Mouse (Mus musculus) heart, embryonic 11.5 days (tissue): ENCODE measurements at regions not wholly inside any gene's neighbourhood (a gene's known extent, or its start where the extent isn't known, plus 50 kb on each side); places are given as distances from the start of the nearest gene placed in this dataset.

Source experiments
- ATAC-seq: fragments of 200-750 bp; cut with Nextera tagmentation; replicated peaks from 2 replicates; pipeline ENCODE4 v1.8.0; 2017; ENCODE audit warnings: moderate library complexity; ENCODE audit not compliant: insufficient number of reproducible peaks, low FRiP score, low TSS enrichment
- H3K27ac ChIP-seq: fragments of 300-500 bp; sonication (generic); 2 replicates; pipeline ENCODE4 v1.5.1; 2014; ENCODE audit warnings: mild to moderate bottlenecking, low read depth, low read length
- H3K27me3 ChIP-seq: fragments of 300-500 bp; sonication (generic); 2 replicates; pipeline ENCODE4 v1.6.1; 2014; ENCODE audit warnings: mild to moderate bottlenecking, low read length, mixed read lengths; ENCODE audit not compliant: control insufficient read depth, insufficient read depth
- H3K36me3 ChIP-seq: fragments of 300-500 bp; sonication (generic); 2 replicates; pipeline ENCODE4 v1.6.1; 2014; ENCODE audit warnings: mild to moderate bottlenecking, low read length, moderate library complexity, mixed read lengths; ENCODE audit not compliant: control insufficient read depth, insufficient read depth
- H3K4me1 ChIP-seq: fragments of 300-500 bp; sonication (generic); 2 replicates; pipeline ENCODE4 v1.6.1; 2014; ENCODE audit warnings: low read length; ENCODE audit not compliant: control insufficient read depth, insufficient read depth
- H3K4me2 ChIP-seq: fragments of 300-500 bp; sonication (generic); 2 replicates; pipeline ENCODE4 v1.6.1; 2014; ENCODE audit warnings: mild to moderate bottlenecking, moderate library complexity
- H3K4me3 ChIP-seq: fragments of 300-500 bp; sonication (generic); 2 replicates; pipeline ENCODE4 v1.5.1; 2014; ENCODE audit warnings: low read depth, low read length
- H3K9ac ChIP-seq: fragments of 300-500 bp; sonication (generic); 2 replicates; pipeline ENCODE4 v1.6.1; 2014; ENCODE audit warnings: mild to moderate bottlenecking, low read depth, low read length, moderate library complexity
- H3K9me3 ChIP-seq: fragments of 300-500 bp; sonication (generic); replicated peaks from 2 replicates; pipeline ENCODE4 v1.6.1; 2016; ENCODE audit warnings: low read length; ENCODE audit not compliant: control insufficient read depth
- WGBS: fragments of 180-500 bp; shearing (Covaris S2); extraction: QIAGEN DNeasy Blood & Tissue Kit; methylation state at CpG from one replicate; pipeline ENCODE4 v1.1.7; 2014; ENCODE audit not compliant: insufficient replicate concordance; 5-methylcytosine and 5-hydroxymethylcytosine counted together

DNA sequence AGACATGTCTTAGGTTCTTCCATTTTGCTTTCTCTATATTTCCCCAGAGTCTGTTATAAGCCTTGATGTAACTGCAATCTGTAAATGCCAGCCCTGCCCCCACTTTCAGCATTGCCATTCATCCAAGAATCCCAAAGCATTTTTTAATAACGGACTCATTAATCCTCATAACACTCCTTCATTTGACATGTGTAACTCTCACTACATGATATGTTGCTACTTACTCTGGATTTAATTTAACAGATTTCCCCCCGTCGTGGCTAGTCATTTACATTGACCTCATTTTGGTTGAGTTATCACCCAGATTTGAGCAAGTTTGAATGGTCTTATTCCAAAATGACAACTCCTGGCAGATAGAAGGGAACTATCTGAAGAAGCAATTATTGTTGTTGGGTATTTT is 116.2 kb upstream of the Npvf start:
- Histone ChIP-seq H3K4me1 (no peaks in the 10 kb centered on the region), H3K4me2 (no peak overlapping the region), H3K36me3 (no peaks in the 10 kb centered on the region), H3K27me3 (no peaks in the 10 kb centered on the region), H3K27ac (no peak overlapping the region), H3K4me3 (no peak overlapping the region), H3K9me3 (no peaks in the 10 kb centered on the region), H3K9ac (no peak overlapping the region)
- no peak for ATAC-seq
- WGBS = 82% methylated on average over 3 of the region's 3 CpGs

DNA sequence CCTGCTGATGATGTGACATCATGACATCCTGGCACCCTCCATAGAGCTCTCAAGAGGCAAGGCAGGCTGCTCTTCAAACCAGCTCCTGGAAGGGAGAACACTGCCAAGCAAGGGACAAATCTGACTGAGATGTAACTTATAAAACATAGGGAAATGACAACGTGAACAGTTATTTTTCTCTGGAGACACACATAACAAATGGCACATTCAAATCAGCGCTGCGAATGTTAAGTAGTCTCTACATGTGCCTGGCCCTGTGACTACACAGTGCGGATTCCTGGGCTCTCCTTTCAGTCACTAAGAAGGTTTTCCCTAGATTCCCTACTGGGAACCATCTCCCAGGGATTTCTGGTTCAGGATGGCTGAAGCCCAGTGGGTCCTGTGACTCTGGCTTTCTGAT is 121.4 kb upstream of the Npvf start:
- ATAC-seq = no peak

DNA sequence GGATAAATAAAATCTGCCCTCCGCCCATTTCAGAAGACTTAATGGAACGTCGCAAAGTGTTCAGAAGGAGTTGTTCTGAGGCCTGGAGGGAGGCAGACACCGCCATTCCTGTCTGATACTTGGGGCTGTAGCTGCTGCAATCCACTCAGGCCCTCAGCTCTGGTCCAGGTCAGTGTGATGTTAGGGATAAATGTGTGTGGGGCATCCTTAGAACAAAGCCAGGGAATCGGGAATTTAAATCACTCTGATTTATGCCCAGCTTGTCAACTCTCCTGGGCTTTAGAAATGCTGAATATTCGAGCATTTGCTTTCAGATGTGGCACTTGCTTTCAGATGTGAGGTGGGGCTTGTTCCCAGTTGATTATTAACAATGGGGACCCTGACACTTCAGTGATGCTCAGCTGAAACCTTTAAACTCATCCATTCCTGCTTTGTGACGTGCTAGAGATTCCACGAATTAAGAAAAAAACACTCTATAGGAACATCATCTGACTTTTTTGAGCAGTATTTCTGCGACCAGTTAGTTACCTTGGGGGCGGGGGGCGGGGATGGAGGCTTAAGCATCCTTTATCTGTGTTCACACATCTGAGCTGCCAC is 122.1 kb upstream of the Npvf start:
- no peak overlapping the region for H3K27ac ChIP-seq
- no peak overlapping the region for H3K4me2 ChIP-seq
- H3K36me3 ChIP-seq = no peaks in the 10 kb centered on the region
- no peaks in the 10 kb centered on the region for H3K9me3 ChIP-seq
- no peak overlapping the region for H3K4me3 ChIP-seq
- ATAC-seq = no peak
- H3K9ac ChIP-seq = no peak overlapping the region
- H3K27me3 ChIP-seq = no peaks in the 10 kb centered on the region
- H3K4me1 ChIP-seq = peaks cover 4% of the 10 kb centered on the region
- 69% methylated on average over 11 of the region's 11 CpGs for WGBS

More for the DNA sequence above, 121.4 kb upstream of the Npvf start:
- Histone ChIP-seq H3K9ac (no peak overlapping the region), H3K36me3 (no peaks in the 10 kb centered on the region), H3K27me3 (no peaks in the 10 kb centered on the region), H3K4me1 (peaks cover 4% of the 10 kb centered on the region), H3K27ac (no peak overlapping the region), H3K4me2 (no peak overlapping the region), H3K9me3 (no peaks in the 10 kb centered on the region), H3K4me3 (no peak overlapping the region)
- WGBS = 89% methylated on average over 4 of the region's 4 CpGs

DNA sequence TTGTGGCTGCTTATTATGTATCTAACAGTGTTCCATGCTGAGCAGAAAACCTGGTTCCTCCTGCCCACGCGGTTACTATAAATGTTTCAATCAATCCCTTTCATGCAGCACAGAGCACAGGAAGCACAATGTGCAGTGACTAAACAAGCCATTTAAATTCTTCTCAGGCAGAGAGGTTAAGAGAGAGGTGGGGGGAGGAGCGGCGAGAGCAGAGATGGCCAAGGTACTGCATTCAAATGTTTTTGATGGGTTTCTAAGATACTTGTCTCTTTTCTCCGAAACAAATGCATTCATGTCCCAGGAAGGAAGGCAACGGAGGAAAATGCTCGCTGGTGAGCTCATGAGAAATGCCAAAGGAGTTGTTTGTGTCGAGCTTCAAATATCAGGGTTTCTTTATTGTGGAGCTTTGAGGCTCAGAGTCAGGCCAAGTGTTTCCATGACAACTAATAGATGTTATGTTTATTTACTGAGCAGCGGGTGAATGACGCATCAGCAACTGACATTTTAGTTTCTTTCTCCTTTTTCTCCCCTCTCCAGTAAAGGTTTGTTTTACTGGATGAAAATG is 122.8 kb upstream of the Npvf start:
- Histone ChIP-seq H3K9ac (0 out of 2 replicates have a peak overlapping the region, but pooled peaks have one; percentile 5), H3K27me3 (no peaks in the 10 kb centered on the region), H3K4me2 (peak overlapping the region; percentile 31), H3K4me3 (no peak overlapping the region), H3K4me1 (peaks cover 4% of the 10 kb centered on the region), H3K9me3 (no peaks in the 10 kb centered on the region), H3K27ac (no peak overlapping the region), H3K36me3 (no peaks in the 10 kb centered on the region)
- 27% methylated on average over 10 of the region's 10 CpGs for WGBS
- ATAC-seq = no peak

DNA sequence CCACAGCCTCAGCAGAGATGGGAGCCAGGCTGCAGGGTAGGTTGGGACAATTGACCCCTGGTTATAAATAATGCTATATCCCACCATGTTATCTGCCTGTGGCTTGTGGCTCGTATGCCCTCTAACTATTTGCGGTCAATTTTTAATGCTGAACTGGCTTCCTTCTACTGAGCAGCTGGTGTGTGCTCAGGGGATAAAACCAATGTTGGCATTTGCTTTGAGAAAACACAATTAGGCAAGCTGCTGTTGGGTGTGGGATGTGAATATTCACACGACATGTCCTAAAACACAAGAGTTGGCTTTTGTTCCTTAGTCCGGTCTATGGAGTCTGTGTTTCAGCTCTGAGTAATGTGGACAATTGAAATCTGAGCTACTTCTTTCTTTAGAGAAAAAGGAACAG is 123.6 kb upstream of the Npvf start:
- ATAC-seq = no peak
- Histone ChIP-seq H3K27ac (no peak overlapping the region), H3K36me3 (no peaks in the 10 kb centered on the region), H3K9me3 (no peaks in the 10 kb centered on the region), H3K4me1 (peaks cover 4% of the 10 kb centered on the region), H3K9ac (no peak overlapping the region), H3K4me2 (no peak overlapping the region), H3K4me3 (no peak overlapping the region), H3K27me3 (no peaks in the 10 kb centered on the region)
- 84% methylated on average over 4 of the region's 4 CpGs for whole genome bisulfite sequencing

DNA sequence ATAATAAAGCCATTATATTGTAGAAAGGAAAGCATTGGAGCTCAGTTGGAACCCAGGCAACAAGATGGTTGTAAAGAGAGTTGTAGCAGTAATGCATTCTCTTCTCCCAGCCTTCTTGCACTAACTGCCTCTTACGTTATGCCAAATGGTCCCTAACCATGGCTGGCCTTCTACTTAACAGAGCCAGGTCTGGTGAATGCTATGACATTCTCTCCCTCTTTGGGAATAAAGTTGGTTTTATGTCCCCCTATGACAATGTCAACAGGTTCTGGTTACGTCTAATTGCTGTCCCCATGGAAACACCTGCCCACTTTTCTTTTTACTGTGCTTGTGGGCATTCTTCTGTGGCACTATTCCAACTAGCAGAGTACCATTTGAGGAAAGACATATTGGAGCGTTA is 126.4 kb upstream of the Npvf start:
- Histone ChIP-seq H3K9ac (no peak overlapping the region), H3K4me1 (peaks cover 4% of the 10 kb centered on the region), H3K27me3 (no peaks in the 10 kb centered on the region), H3K36me3 (no peaks in the 10 kb centered on the region), H3K9me3 (no peaks in the 10 kb centered on the region), H3K4me3 (no peak overlapping the region), H3K4me2 (no peak overlapping the region), H3K27ac (no peak overlapping the region)
- 71% methylated on average over 3 of the region's 3 CpGs for WGBS
- no peak for ATAC-seq

DNA sequence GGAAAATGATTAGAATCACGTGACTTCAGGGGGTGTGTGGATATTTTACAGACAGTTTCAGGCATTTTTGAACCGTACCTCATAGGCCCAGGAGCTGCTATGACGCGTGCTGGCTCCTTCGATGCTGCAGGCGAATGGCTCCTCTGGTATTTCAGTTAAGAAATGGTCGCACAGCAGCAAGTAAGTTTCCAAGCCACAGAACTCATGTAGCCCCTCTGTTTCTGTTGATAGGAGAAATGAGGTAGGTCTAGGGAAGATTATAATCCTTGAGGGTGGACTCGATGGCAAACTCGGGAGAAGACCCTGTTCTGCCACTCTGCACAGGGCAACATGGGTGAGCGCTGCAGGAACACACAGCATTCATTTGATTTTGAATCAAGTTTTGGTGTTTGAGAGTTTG is 127.0 kb upstream of the Npvf start:
- Histone ChIP-seq H3K9me3 (no peaks in the 10 kb centered on the region), H3K27me3 (no peaks in the 10 kb centered on the region), H3K4me2 (no peak overlapping the region), H3K4me3 (no peak overlapping the region), H3K36me3 (no peaks in the 10 kb centered on the region), H3K27ac (no peak overlapping the region), H3K9ac (no peak overlapping the region), H3K4me1 (peaks cover 4% of the 10 kb centered on the region)
- no peak for ATAC-seq
- 84% methylated on average over 10 of the region's 10 CpGs for WGBS

DNA sequence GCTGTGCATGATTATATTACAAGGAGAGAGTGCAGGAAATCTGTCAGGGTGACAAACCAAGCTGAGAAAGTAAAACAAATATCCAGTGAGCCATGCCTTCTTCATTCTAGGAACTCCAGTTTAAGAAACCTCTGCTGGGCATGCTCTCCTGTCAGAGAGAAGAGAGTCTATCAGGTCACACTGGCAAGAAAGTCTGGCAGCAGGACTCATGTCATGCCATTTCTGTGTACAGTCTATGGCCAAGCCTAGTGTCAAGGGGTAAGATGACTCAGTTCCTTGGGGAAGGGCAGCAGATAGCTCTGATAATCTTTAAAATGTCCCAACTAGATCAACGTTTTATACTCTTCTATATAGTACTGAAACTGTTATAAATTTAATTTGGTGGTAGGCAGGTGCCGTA is 128.0 kb upstream of the Npvf start:
- 0 out of 2 replicates have a peak, but pooled peaks cover under 1% of the 10 kb centered on the region for H3K9me3 ChIP-seq
- H3K4me2 ChIP-seq = no peak overlapping the region
- no peak overlapping the region for H3K9ac ChIP-seq
- no peak for ATAC-seq
- no peaks in the 10 kb centered on the region for H3K4me1 ChIP-seq
- no peaks in the 10 kb centered on the region for H3K36me3 ChIP-seq
- no peaks in the 10 kb centered on the region for H3K27me3 ChIP-seq
- no peak overlapping the region for H3K27ac ChIP-seq
- WGBS = 78% methylated on average over 2 of the region's 2 CpGs
- no peak overlapping the region for H3K4me3 ChIP-seq

DNA sequence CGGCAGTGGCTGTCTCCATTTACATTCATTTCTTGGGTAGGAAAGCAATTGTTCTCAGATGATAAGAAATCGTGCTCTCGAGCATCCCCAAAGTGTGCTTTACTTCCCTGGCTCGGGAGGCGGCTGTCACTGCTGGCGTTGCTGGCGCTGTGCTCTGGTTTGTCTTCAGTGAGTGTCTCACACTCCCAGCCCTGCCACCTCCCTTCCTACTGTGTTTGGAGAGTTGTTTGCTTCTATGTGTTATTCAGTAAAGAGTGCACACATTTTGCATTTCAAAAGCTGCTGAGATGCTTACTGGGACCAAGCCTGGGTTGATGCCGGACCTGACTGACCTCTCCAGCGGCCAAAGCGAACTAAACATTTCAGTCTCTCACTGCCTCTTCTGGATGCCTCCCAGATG is 129.3 kb upstream of the Npvf start:
- Histone ChIP-seq H3K9ac (no peak overlapping the region), H3K27me3 (no peaks in the 10 kb centered on the region), H3K4me3 (no peak overlapping the region), H3K4me2 (no peak overlapping the region), H3K9me3 (0 out of 2 replicates have a peak, but pooled peaks cover 2% of the 10 kb centered on the region), H3K27ac (no peak overlapping the region), H3K4me1 (no peaks in the 10 kb centered on the region), H3K36me3 (no peaks in the 10 kb centered on the region)
- 56% methylated on average over 10 of the region's 10 CpGs for WGBS
- no peak for ATAC-seq
